Mouse (Mus musculus): ENCODE results near the gene Rasgef1c. TPM values are rescaled to one million over a fixed set of nuclear protein-coding genes. Genes with fewer than 3 reads are reported as not detected.

Rasgef1c gene
- polyA plus RNA-seq (2021; fragmentation: Nextera tagmentation), result 18.5 and 43.8 TPM in 2 replicates
- long read RNA-seq, experiment 1, transcript Rasgef1c-201 (14 exons, 3,378 nt), result minor isoform, 6 of 29 reads
- long read RNA-seq, experiment 1, transcript Rasgef1c-203 (14 exons, 2,216 nt), result major isoform, 8 of 29 reads
- long read RNA-seq, experiment 1, partial matches to known transcripts, result 9 of 29 reads
- long read RNA-seq, experiment 1, other reads (novel, unspliced or antisense), result 6 of 29 reads
- long read RNA-seq, experiment 2, partial matches to known transcripts, result 24 of 25 reads
- long read RNA-seq, experiment 2, other reads (novel, unspliced or antisense), result 1 of 25 reads

GRCm38 (mm10) chr11:49901659-49902458 lies at the start of gene Rasgef1c:
Gene Rasgef1c, plus strand, starts transcription at chr11:49901835.

GRCm38 (mm10) chr11:50024833-50025720 lies 123.4 kb downstream of the Rasgef1c start, which contains the start of gene Rnf130:
Gene Rnf130, plus strand, starts transcription at chr11:50025346.

Other genes starting within 250 kb of the Rasgef1c start
- 0.49 TPM in 1 of 2 replicates, not detected in the other for gene Scgb3a1, start 238.2 kb upstream of the Rasgef1c start, polyA plus RNA-seq (2021; fragmentation: Nextera tagmentation)
- 3.2 and 4.3 TPM in 2 replicates for gene Cnot6, start 189.1 kb upstream of the Rasgef1c start, polyA plus RNA-seq (2021; fragmentation: Nextera tagmentation)
- 4.6 and 5.5 TPM in 2 replicates for gene Gfpt2, start 107.7 kb upstream of the Rasgef1c start, polyA plus RNA-seq (2021; fragmentation: Nextera tagmentation)
- gene Mapk9, start 55.1 kb upstream of the Rasgef1c start, polyA plus RNA-seq (2021; fragmentation: Nextera tagmentation), result 64.9 and 154 TPM in 2 replicates
- 20.7 and 52.1 TPM in 2 replicates for gene Rnf130, start 123.5 kb downstream of the Rasgef1c start, polyA plus RNA-seq (2021; fragmentation: Nextera tagmentation)
- gene Tbc1d9b, start 229.6 kb downstream of the Rasgef1c start, polyA plus RNA-seq (2021; fragmentation: Nextera tagmentation), result 84.3 and 84.9 TPM in 2 replicates

Measured in left cerebral cortex, adult 6 months (tissue).